35 mouse cellular contexts compared by ENCODE assay signal in genomic region chr3:24166531-24166930, GRCm38 (mm10).
"Had no signal": no experiment of that assay in that cellular context is flagged by ENCODE, and none has a peak within 500 bp of the region (broad histone marks: within the 10 kb centered on the region; RNA-seq: fewer than 3 reads in every experiment).

No protein-coding gene starts in this region.

- H3K9ac ChIP-seq: heart, embryonic 12.5 days; heart, embryonic 13.5 days; heart, embryonic 15.5 days; hindbrain, embryonic 13.5 days; hindbrain, embryonic 14.5 days; hindbrain, embryonic 15.5 days; intestine, embryonic 15.5 days; kidney, embryonic 15.5 days had no signal

- H3K4me2 ChIP-seq: heart, embryonic 11.5 days; heart, embryonic 12.5 days; heart, embryonic 13.5 days; heart, embryonic 15.5 days; hindbrain, embryonic 13.5 days; hindbrain, embryonic 14.5 days; hindbrain, embryonic 15.5 days; intestine, embryonic 15.5 days; kidney, embryonic 15.5 days had no signal

- DNase-seq: heart, postnatal 10 days; heart, postnatal 14 days; heart, postnatal 36 days; heart, postnatal 4 days; kidney, adult 11 months; kidney, adult 18-20 months; kidney, adult 2 months; kidney, adult 8-10 months; kidney, adult 9 months; kidney, postnatal 10 days; kidney, postnatal 14 days; kidney, postnatal 25 days; kidney, postnatal 36 days; kidney, postnatal 4 days; layer of hippocampus, adult 9-11 months; layer of hippocampus, postnatal 36 days had no signal

- H3K27me3 ChIP-seq: heart, embryonic 12.5 days; heart, embryonic 13.5 days; heart, embryonic 15.5 days; hindbrain, embryonic 13.5 days; hindbrain, embryonic 15.5 days; intestine, embryonic 15.5 days; kidney, embryonic 15.5 days had no signal

- H3K36me3 ChIP-seq: heart, embryonic 10.5 days; heart, embryonic 12.5 days; heart, embryonic 13.5 days; heart, embryonic 15.5 days; hindbrain, embryonic 10.5 days; hindbrain, embryonic 13.5 days; hindbrain, embryonic 15.5 days; intestine, embryonic 15.5 days; kidney, embryonic 15.5 days had no signal

- H3K27ac ChIP-seq: heart, embryonic 10.5 days; heart, embryonic 13.5 days; heart, embryonic 15.5 days; hindbrain, embryonic 10.5 days; hindbrain, embryonic 13.5 days; hindbrain, embryonic 14.5 days; hindbrain, embryonic 15.5 days; hindbrain, postnatal 0 days; intestine, embryonic 15.5 days; kidney, embryonic 15.5 days; kidney, postnatal 0 days; layer of hippocampus, adult 2 months; left cerebral cortex, adult 2 months had no signal

- ATAC-seq: hindbrain, embryonic 16.5 days; hindbrain, postnatal 0 days; inflammation-experienced regulatory T-cells, adult 6 months; intestine, embryonic 15.5 days; intestine, embryonic 16.5 days; intestine, postnatal 0 days had no signal

- H3K4me1 ChIP-seq: heart, embryonic 10.5 days; heart, embryonic 12.5 days; heart, embryonic 13.5 days; heart, embryonic 15.5 days; hindbrain, embryonic 10.5 days; hindbrain, embryonic 13.5 days; hindbrain, embryonic 15.5 days; intestine, embryonic 15.5 days; kidney, embryonic 15.5 days had no signal

- H3K9me3 ChIP-seq: heart, embryonic 10.5 days; heart, embryonic 12.5 days; heart, embryonic 13.5 days; heart, embryonic 15.5 days; hindbrain, embryonic 10.5 days; hindbrain, embryonic 13.5 days; hindbrain, embryonic 15.5 days; intestine, embryonic 15.5 days; kidney, embryonic 15.5 days had no signal

- H3K4me3 ChIP-seq: heart, embryonic 10.5 days; heart, embryonic 12.5 days; heart, embryonic 13.5 days; heart, embryonic 15.5 days; hindbrain, embryonic 10.5 days; hindbrain, embryonic 13.5 days; hindbrain, embryonic 15.5 days; intestine, embryonic 15.5 days; kidney, embryonic 15.5 days; layer of hippocampus, adult 2 months; left cerebral cortex, adult 2 months had no signal
